Mouse (Mus musculus) embryonic facial prominence, embryonic 14.5 days (tissue): ENCODE measurements around the gene Kcnk4. TPM values are rescaled to one million over a fixed set of nuclear protein-coding genes. Genes with fewer than 3 reads are reported as not detected.

Experiments used
- ATAC-seq: fragments of 200-750 bp; cut with Nextera tagmentation; 2 replicates; pipeline ENCODE4 v1.8.0; 2017; ENCODE audit warnings: low read depth, moderate number of reproducible peaks, moderate TSS enrichment
- DNase-seq: peaks from one replicate; pipeline ENCODE4 v3.0.0-alpha.2; 2015; ENCODE audit warnings: low spot score
- H3K27ac ChIP-seq: fragments of 300-500 bp; sonication (generic); replicated peaks from 2 replicates; pipeline ENCODE4 v1.5.1; 2014; ENCODE audit warnings: low read depth, mild to moderate bottlenecking, low read length, moderate library complexity
- H3K27me3 ChIP-seq: fragments of 300-500 bp; sonication (generic); replicated peaks from 2 replicates; pipeline ENCODE4 v1.6.1; 2014; ENCODE audit warnings: low read length; ENCODE audit not compliant: control insufficient read depth, insufficient read depth
- H3K36me3 ChIP-seq: fragments of 300-500 bp; sonication (generic); 2 replicates; pipeline ENCODE4 v1.6.1; 2014; ENCODE audit warnings: low read length, mixed read lengths; ENCODE audit not compliant: control insufficient read depth, insufficient read depth
- H3K4me1 ChIP-seq: fragments of 300-500 bp; sonication (generic); 2 replicates; pipeline ENCODE4 v1.6.1; 2014; ENCODE audit warnings: antibody characterized with exemption, low read length; ENCODE audit not compliant: control insufficient read depth, insufficient read depth
- H3K4me2 ChIP-seq: fragments of 300-500 bp; sonication (generic); 2 replicates; pipeline ENCODE4 v1.6.1; 2014; ENCODE audit warnings: low read depth, mild to moderate bottlenecking, low read length, moderate library complexity, mixed read lengths
- H3K4me3 ChIP-seq: fragments of 300-500 bp; sonication (generic); 2 replicates; pipeline ENCODE4 v1.5.1; 2014; ENCODE audit warnings: low read depth, mild to moderate bottlenecking, low read length
- H3K9ac ChIP-seq: fragments of 300-500 bp; sonication (generic); 2 replicates; pipeline ENCODE4 v1.6.1; 2014; ENCODE audit warnings: low read depth, mild to moderate bottlenecking, low read length, moderate library complexity, mixed read lengths
- H3K9me3 ChIP-seq: fragments of 300-500 bp; sonication (generic); 2 replicates; pipeline ENCODE4 v1.6.1; 2016; ENCODE audit warnings: low read length; ENCODE audit not compliant: control insufficient read depth
- WGBS: fragments of 180-500 bp; shearing (Covaris S2); extraction: QIAGEN DNeasy Blood & Tissue Kit; methylation state at CpG from one replicate; pipeline ENCODE4 v1.1.7; 2014; 5-methylcytosine and 5-hydroxymethylcytosine counted together
- polyA plus RNA-seq: library from polyadenylated mRNA; unstranded; fragments of >200 nt; fragmentation: Nextera tagmentation; extraction: Ambion mirVana; gene quantifications from 2 replicates; pipeline ENCODE4 v1.2.1, GENCODE M21; 2014

The Kcnk4 gene
- polyA plus RNA-seq, 1 experiment from 2014 or later = 1.6 TPM

GRCm38 (mm10) chr19:6909507-6910289 is 24.6 kb downstream of the Kcnk4 start, which contains the start of the genes Trmt112 and Prdx5:
Trmt112 (plus strand) TSS chr19:6909698.
Prdx5 (minus strand) TSS chr19:6910106.
- Histone ChIP-seq H3K4me1 (peaks cover 14% of the 10 kb centered on the region; the same call in 1 of the 2 replicates), H3K9ac (peak within 1 kb of the TSS; percentile 75), H3K27ac (peak within 1 kb of the TSS; percentile 98), H3K4me2 (peak within 1 kb of the TSS; percentile 78), H3K4me3 (peak within 1 kb of the TSS; percentile 58), H3K9me3 (no peaks in the 10 kb centered on the region), H3K36me3 (peaks cover 54% of the 10 kb centered on the region), H3K27me3 (no peaks in the 10 kb centered on the region)
- ATAC-seq (peak; percentile 95), DNase-seq (peak; percentile 98)
- WGBS = under 1% methylated on average over 65 of the region's 65 CpGs

GRCm38 (mm10) chr19:6909021-6909420 is 25.3 kb downstream of the Kcnk4 start:
- H3K36me3 ChIP-seq = peaks cover 52% of the 10 kb centered on the region
- H3K9ac ChIP-seq = peak overlapping the region; percentile 75
- H3K4me1 ChIP-seq = peaks cover 14% of the 10 kb centered on the region; the same call in 1 of the 2 replicates
- no peak for ATAC-seq
- peak overlapping the region; percentile 78 for H3K4me2 ChIP-seq
- peak overlapping the region; percentile 98 for H3K27ac ChIP-seq
- 3% methylated on average over 11 of the region's 11 CpGs for WGBS
- DNase-seq = peak; percentile 28
- no peaks in the 10 kb centered on the region for H3K27me3 ChIP-seq
- no peaks in the 10 kb centered on the region for H3K9me3 ChIP-seq
- H3K4me3 ChIP-seq = peak overlapping the region; percentile 58

- peak overlapping the region; percentile 75 for H3K9ac ChIP-seq
- H3K4me2 ChIP-seq = peak overlapping the region; percentile 78
- H3K9me3 ChIP-seq = no peaks in the 10 kb centered on the region
- ATAC-seq (no peak), DNase-seq (no peak)
- H3K27me3 ChIP-seq = no peaks in the 10 kb centered on the region
- peaks cover 14% of the 10 kb centered on the region; the same call in 1 of the 2 replicates for H3K4me1 ChIP-seq
- WGBS = 83% methylated on average over 7 of the region's 7 CpGs
- peaks cover 42% of the 10 kb centered on the region for H3K36me3 ChIP-seq
- H3K27ac ChIP-seq = no peak overlapping the region
- peak overlapping the region; percentile 58 for H3K4me3 ChIP-seq
These were observed 26.3 kb downstream of the Kcnk4 start for GRCm38 (mm10) chr19:6907811-6908540.

- no peaks in the 10 kb centered on the region for H3K27me3 ChIP-seq
- H3K4me1 ChIP-seq = peaks cover 14% of the 10 kb centered on the region; the same call in 1 of the 2 replicates
- H3K9ac ChIP-seq = no peak overlapping the region
- no peak for ATAC-seq
- H3K9me3 ChIP-seq = no peaks in the 10 kb centered on the region
- H3K36me3 ChIP-seq = peaks cover 33% of the 10 kb centered on the region
- WGBS = 92% methylated on average over 8 of the region's 8 CpGs
- no peak for DNase-seq
- H3K27ac ChIP-seq = no peak overlapping the region
- H3K4me3 ChIP-seq = no peak overlapping the region
- no peak overlapping the region for H3K4me2 ChIP-seq
These were observed 27.2 kb downstream of the Kcnk4 start for GRCm38 (mm10) chr19:6907094-6907493.

GRCm38 (mm10) chr19:6906199-6906598 is 28.1 kb downstream of the Kcnk4 start:
- Histone ChIP-seq H3K4me1 (peaks cover 14% of the 10 kb centered on the region; the same call in 1 of the 2 replicates), H3K27me3 (no peaks in the 10 kb centered on the region), H3K4me3 (no peak overlapping the region), H3K4me2 (no peak overlapping the region), H3K9me3 (no peaks in the 10 kb centered on the region), H3K27ac (no peak overlapping the region), H3K9ac (no peak overlapping the region), H3K36me3 (peaks cover 24% of the 10 kb centered on the region)
- no peak for DNase-seq
- no peak for ATAC-seq
- 82% methylated on average over 3 of the region's 3 CpGs for WGBS

- Histone ChIP-seq H3K4me2 (no peak overlapping the region), H3K36me3 (peaks cover 20% of the 10 kb centered on the region), H3K9ac (no peak overlapping the region), H3K9me3 (no peaks in the 10 kb centered on the region), H3K4me1 (peaks cover 14% of the 10 kb centered on the region; the same call in 1 of the 2 replicates), H3K27me3 (no peaks in the 10 kb centered on the region), H3K4me3 (no peak overlapping the region), H3K27ac (no peak overlapping the region)
- DNase-seq (no peak), ATAC-seq (no peak)
- 95% methylated on average over 10 of the region's 11 CpGs for WGBS
These were observed 28.7 kb downstream of the Kcnk4 start for GRCm38 (mm10) chr19:6905498-6906159.

- H3K4me1 ChIP-seq = peaks cover 14% of the 10 kb centered on the region; the same call in 1 of the 2 replicates
- H3K36me3 ChIP-seq = peaks cover 20% of the 10 kb centered on the region
- ATAC-seq (no peak), DNase-seq (no peak)
- H3K4me3 ChIP-seq = no peak overlapping the region
- no peak overlapping the region for H3K4me2 ChIP-seq
- no peak overlapping the region for H3K9ac ChIP-seq
- WGBS = 84% methylated on average over 2 of the region's 2 CpGs
- no peak overlapping the region for H3K27ac ChIP-seq
- H3K9me3 ChIP-seq = no peaks in the 10 kb centered on the region
- no peaks in the 10 kb centered on the region for H3K27me3 ChIP-seq
These were observed 29.5 kb downstream of the Kcnk4 start for GRCm38 (mm10) chr19:6904846-6905245.

GRCm38 (mm10) chr19:6903031-6903430 is 31.3 kb downstream of the Kcnk4 start:
- no peak overlapping the region for H3K27ac ChIP-seq
- no peaks in the 10 kb centered on the region for H3K9me3 ChIP-seq
- peaks cover 20% of the 10 kb centered on the region for H3K36me3 ChIP-seq
- H3K4me1 ChIP-seq = 0 out of 2 replicates have a peak, but pooled peaks cover 8% of the 10 kb centered on the region
- ATAC-seq (no peak), DNase-seq (no peak)
- WGBS = 96% methylated on average over 1 of the region's 1 CpGs
- no peak overlapping the region for H3K4me2 ChIP-seq
- no peak overlapping the region for H3K9ac ChIP-seq
- no peak overlapping the region for H3K4me3 ChIP-seq
- no peaks in the 10 kb centered on the region for H3K27me3 ChIP-seq
